Mouse (Mus musculus): ENCODE measurements around the gene Akap13. TPM values are rescaled to one million over a fixed set of nuclear protein-coding genes. Genes with fewer than 3 reads are reported as not detected.
A peak's percentile ranks its signal among the peaks of the same experiment; 100 is the strongest.

Gene Akap13
- polyA plus RNA-seq, 1 experiment from 2014 or later: 25.7 TPM

DNA sequence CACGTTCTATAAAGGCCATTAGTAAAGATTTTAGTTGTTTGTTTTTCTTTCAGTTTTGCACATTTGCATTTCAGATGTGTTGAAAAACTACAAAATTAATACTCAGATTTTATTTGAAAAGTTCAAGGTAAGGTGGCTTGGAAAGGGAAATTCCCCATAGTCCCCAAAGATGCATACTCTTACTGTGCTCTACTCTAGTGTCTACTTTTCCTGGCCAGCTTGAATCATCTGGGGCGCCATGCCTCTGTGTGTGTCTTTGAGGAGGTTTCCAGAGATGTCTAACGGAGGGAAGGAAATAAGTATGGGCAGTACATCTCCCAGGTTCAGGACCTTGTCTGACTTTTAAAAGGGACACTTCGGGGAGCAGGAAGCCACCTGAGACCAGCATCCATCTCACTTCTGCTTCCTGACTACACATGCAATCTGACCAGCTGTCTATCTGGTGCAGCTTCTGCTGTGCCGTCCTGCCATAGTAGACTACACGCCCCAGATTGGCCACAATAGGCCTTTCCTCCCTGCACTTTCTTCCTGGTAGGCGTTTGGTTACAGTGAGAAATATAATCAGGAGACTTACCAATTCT is 74.6 kb downstream of the Akap13 start:
- no peak for DNase-seq

GRCm38 (mm10) chr7:75530642-75531041 is 75.3 kb downstream of the Akap13 start:
- Histone ChIP-seq H3K27me3 (ENCODE audit: insufficient read depth, low read length) (no peaks in the 10 kb centered on the region), H3K4me2 (ENCODE audit: low read depth, low read length) (no peak overlapping the region), H3K4me3 (ENCODE audit: low read depth, low read length) (no peak overlapping the region), H3K4me1 (ENCODE audit: insufficient read depth) (peaks cover 11% of the 10 kb centered on the region), H3K36me3 (replicated peaks; ENCODE audit: insufficient read depth, low read length) (no peaks in the 10 kb centered on the region), H3K9me3 (ENCODE audit: low read length) (no peaks in the 10 kb centered on the region), H3K27ac (ENCODE audit: low read depth) (no peak overlapping the region), H3K9ac (replicated peaks) (no peak overlapping the region)
- ATAC-seq (no peak), DNase-seq (no peak)
- 79% methylated on average over 3 of the region's 3 CpGs for WGBS (ENCODE audit: insufficient replicate concordance)
- no peak for TF ChIP-seq CTCF (IDR thresholded peaks at IDR 0.05; ENCODE audit: low read depth)
- no peak for TF ChIP-seq EP300 (IDR thresholded peaks at IDR 0.05; ENCODE audit: low read depth)

More for the DNA sequence above, 74.6 kb downstream of the Akap13 start:
- Histone ChIP-seq H3K4me1 (ENCODE audit: insufficient read depth) (peaks cover 12% of the 10 kb centered on the region), H3K9me3 (ENCODE audit: low read length) (no peaks in the 10 kb centered on the region), H3K27ac (ENCODE audit: low read depth) (no peak overlapping the region), H3K27me3 (ENCODE audit: insufficient read depth, low read length) (no peaks in the 10 kb centered on the region), H3K4me2 (ENCODE audit: low read depth, low read length) (no peak overlapping the region), H3K4me3 (ENCODE audit: low read depth, low read length) (no peak overlapping the region), H3K9ac (replicated peaks) (no peak overlapping the region), H3K36me3 (replicated peaks; ENCODE audit: insufficient read depth, low read length) (no peaks in the 10 kb centered on the region)
- ATAC-seq: no peak
- WGBS (ENCODE audit: insufficient replicate concordance): 58% methylated on average over 7 of the region's 7 CpGs
- no peak for TF ChIP-seq EP300 (IDR thresholded peaks at IDR 0.05; ENCODE audit: low read depth)
- TF ChIP-seq CTCF (IDR thresholded peaks at IDR 0.05; ENCODE audit: low read depth): no peak

DNA sequence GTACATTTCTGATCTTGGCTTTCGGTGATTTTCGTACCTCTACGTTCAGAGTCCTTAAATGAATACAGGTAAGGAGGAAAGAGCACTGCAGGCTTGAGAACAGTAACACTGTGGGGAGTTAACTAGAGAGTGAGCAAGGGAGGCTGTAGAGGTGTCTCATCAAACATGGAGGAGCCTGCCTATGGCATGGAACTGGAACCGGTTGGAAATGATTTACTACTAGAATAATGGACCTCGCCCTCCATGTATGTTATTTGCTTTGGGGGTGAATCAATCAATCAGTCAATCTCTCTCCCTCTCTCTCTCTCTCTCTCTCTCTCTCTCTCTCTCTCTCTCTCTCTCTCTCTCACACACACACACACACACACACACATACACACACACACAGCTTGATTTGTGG is 77.7 kb downstream of the Akap13 start:
- no peak for TF ChIP-seq EP300 (IDR thresholded peaks at IDR 0.05; ENCODE audit: low read depth)
- no peak for TF ChIP-seq CTCF (IDR thresholded peaks at IDR 0.05; ENCODE audit: low read depth)

DNA sequence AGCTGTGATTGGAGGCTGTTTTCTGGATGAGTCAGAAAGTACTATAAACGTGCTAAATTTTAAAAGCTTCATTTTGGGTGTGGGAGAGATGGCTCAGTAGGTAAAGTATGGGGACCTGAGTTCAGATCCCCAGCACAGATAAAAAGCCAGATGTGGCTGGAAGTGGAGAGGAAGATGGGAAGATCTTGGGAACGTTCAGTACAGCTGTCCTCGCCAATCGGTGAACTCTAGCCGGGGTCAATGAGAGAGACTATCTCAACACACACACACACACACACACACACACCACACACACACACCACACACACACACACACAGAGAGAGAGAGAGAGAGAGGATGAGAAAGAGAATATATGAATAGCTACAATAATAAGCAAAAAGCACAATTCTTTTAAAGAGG is 81.0 kb downstream of the Akap13 start:
- TF ChIP-seq EP300 (IDR thresholded peaks at IDR 0.05; ENCODE audit: low read depth) (no peak), CTCF (IDR thresholded peaks at IDR 0.05; ENCODE audit: low read depth) (no peak)

More for the DNA sequence above, 77.7 kb downstream of the Akap13 start:
- Histone ChIP-seq H3K9me3 (ENCODE audit: low read length) (no peaks in the 10 kb centered on the region), H3K4me2 (ENCODE audit: low read depth, low read length) (no peak overlapping the region), H3K4me3 (ENCODE audit: low read depth, low read length) (no peak overlapping the region), H3K9ac (replicated peaks) (no peak overlapping the region), H3K27ac (ENCODE audit: low read depth) (peak overlapping the region; percentile 56; the same call in 1 of the 2 replicates), H3K36me3 (replicated peaks; ENCODE audit: insufficient read depth, low read length) (no peaks in the 10 kb centered on the region), H3K27me3 (ENCODE audit: insufficient read depth, low read length) (no peaks in the 10 kb centered on the region), H3K4me1 (ENCODE audit: insufficient read depth) (peaks cover 3% of the 10 kb centered on the region)
- 79% methylated on average over 5 of the region's 5 CpGs for WGBS (ENCODE audit: insufficient replicate concordance)
- ATAC-seq (peak; percentile 87), DNase-seq (no peak)

GRCm38 (mm10) chr7:75537567-75537966 is 82.2 kb downstream of the Akap13 start:
- Histone ChIP-seq H3K4me3 (ENCODE audit: low read depth, low read length) (no peak overlapping the region), H3K36me3 (replicated peaks; ENCODE audit: insufficient read depth, low read length) (no peaks in the 10 kb centered on the region), H3K9ac (replicated peaks) (no peak overlapping the region), H3K4me1 (ENCODE audit: insufficient read depth) (no peaks in the 10 kb centered on the region; the same call in none of the 2 replicates), H3K9me3 (ENCODE audit: low read length) (no peaks in the 10 kb centered on the region), H3K27me3 (ENCODE audit: insufficient read depth, low read length) (no peaks in the 10 kb centered on the region), H3K27ac (ENCODE audit: low read depth) (no peak overlapping the region), H3K4me2 (ENCODE audit: low read depth, low read length) (no peak overlapping the region)
- DNase-seq (no peak), ATAC-seq (no peak)
- 59% methylated on average over 2 of the region's 2 CpGs for WGBS (ENCODE audit: insufficient replicate concordance)
- no peak for TF ChIP-seq EP300 (IDR thresholded peaks at IDR 0.05; ENCODE audit: low read depth)
- TF ChIP-seq CTCF (IDR thresholded peaks at IDR 0.05; ENCODE audit: low read depth): no peak

More for the DNA sequence above, 81.0 kb downstream of the Akap13 start:
- DNase-seq (no peak), ATAC-seq (no peak)
- Histone ChIP-seq H3K27ac (ENCODE audit: low read depth) (no peak overlapping the region), H3K9me3 (ENCODE audit: low read length) (no peaks in the 10 kb centered on the region), H3K36me3 (replicated peaks; ENCODE audit: insufficient read depth, low read length) (no peaks in the 10 kb centered on the region), H3K9ac (replicated peaks) (no peak overlapping the region), H3K27me3 (ENCODE audit: insufficient read depth, low read length) (no peaks in the 10 kb centered on the region), H3K4me1 (ENCODE audit: insufficient read depth) (no peaks in the 10 kb centered on the region; the same call in none of the 2 replicates), H3K4me2 (ENCODE audit: low read depth, low read length) (no peak overlapping the region), H3K4me3 (ENCODE audit: low read depth, low read length) (no peak overlapping the region)
- 75% methylated on average over 5 of the region's 5 CpGs for WGBS (ENCODE audit: insufficient replicate concordance)

DNA sequence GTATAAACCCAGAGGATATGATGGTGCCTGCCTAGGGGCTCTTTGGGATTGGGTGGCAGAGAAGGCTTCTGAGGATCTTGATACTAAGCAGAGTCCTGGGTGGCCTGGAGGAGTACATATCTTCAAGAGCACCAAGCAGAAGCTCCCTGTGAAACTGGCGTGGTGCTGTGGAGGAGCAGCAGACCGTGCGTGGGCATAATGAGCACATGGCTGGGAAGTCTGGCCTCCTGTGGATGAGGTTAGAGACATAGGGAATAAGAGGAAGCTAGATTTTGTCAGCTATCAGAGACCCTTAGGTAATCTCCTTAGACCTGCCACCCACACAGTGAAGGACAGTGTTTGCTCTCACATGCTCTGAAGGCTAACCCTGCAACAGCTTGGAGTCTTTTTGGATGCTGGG is 83.2 kb downstream of the Akap13 start:
- Histone ChIP-seq H3K27ac (ENCODE audit: low read depth) (no peak overlapping the region), H3K9ac (replicated peaks) (no peak overlapping the region), H3K27me3 (ENCODE audit: insufficient read depth, low read length) (no peaks in the 10 kb centered on the region), H3K36me3 (replicated peaks; ENCODE audit: insufficient read depth, low read length) (no peaks in the 10 kb centered on the region), H3K4me2 (ENCODE audit: low read depth, low read length) (no peak overlapping the region), H3K4me3 (ENCODE audit: low read depth, low read length) (no peak overlapping the region), H3K4me1 (ENCODE audit: insufficient read depth) (no peaks in the 10 kb centered on the region; the same call in 1 of the 2 replicates), H3K9me3 (ENCODE audit: low read length) (no peaks in the 10 kb centered on the region)
- DNase-seq (no peak), ATAC-seq (no peak)
- whole genome bisulfite sequencing (ENCODE audit: insufficient replicate concordance): 81% methylated on average over 3 of the region's 3 CpGs
- TF ChIP-seq EP300 (IDR thresholded peaks at IDR 0.05; ENCODE audit: low read depth) (no peak), CTCF (IDR thresholded peaks at IDR 0.05; ENCODE audit: low read depth) (no peak)
